Mouse (Mus musculus) forebrain, embryonic 14.5 days (tissue): ENCODE measurements at regions not wholly inside any gene's neighbourhood (a gene's known extent, or its start where the extent isn't known, plus 50 kb on each side); places are given as distances from the start of the nearest gene placed in this dataset.

Experiments used
- ATAC-seq: fragments of 200-750 bp; cut with Nextera tagmentation; 2 replicates; pipeline ENCODE4 v1.8.0; 2017; ENCODE audit warnings: mild to moderate bottlenecking, moderate library complexity
- DNase-seq: peaks from one replicate; pipeline ENCODE4 v3.0.0-alpha.2; 2015; ENCODE audit warnings: low spot score
- H3K27ac ChIP-seq: fragments of 300-500 bp; sonication (generic); 2 replicates; pipeline ENCODE4 v1.5.1; 2014; ENCODE audit warnings: low read depth, mild to moderate bottlenecking, control low read depth, low read length, moderate library complexity
- H3K27me3 ChIP-seq: fragments of 300-500 bp; sonication (generic); replicated peaks from 2 replicates; pipeline ENCODE4 v1.6.1; 2014; ENCODE audit warnings: low read length, control low read depth, mixed read lengths; ENCODE audit not compliant: control insufficient read depth, insufficient read depth
- H3K36me3 ChIP-seq: fragments of 300-500 bp; sonication (generic); 2 replicates; pipeline ENCODE4 v1.6.1; 2014; ENCODE audit warnings: low read length, control low read depth; ENCODE audit not compliant: control insufficient read depth, insufficient read depth
- H3K4me1 ChIP-seq: fragments of 300-500 bp; sonication (generic); 2 replicates; pipeline ENCODE4 v1.6.1; 2014; ENCODE audit warnings: antibody characterized with exemption, low read length, control low read depth; ENCODE audit not compliant: control insufficient read depth, insufficient read depth
- H3K4me2 ChIP-seq: fragments of 300-500 bp; sonication (generic); 2 replicates; pipeline ENCODE4 v1.6.1; 2014; ENCODE audit warnings: mild to moderate bottlenecking, control low read depth, low read length
- H3K4me3 ChIP-seq: fragments of 300-500 bp; sonication (generic); 2 replicates; pipeline ENCODE4 v1.5.1; 2014; ENCODE audit warnings: low read depth, low read length, control low read depth
- H3K9ac ChIP-seq: fragments of 300-500 bp; sonication (generic); 2 replicates; pipeline ENCODE4 v1.6.1; 2014; ENCODE audit warnings: mild to moderate bottlenecking, low read length, control low read depth, moderate library complexity
- H3K9me3 ChIP-seq: fragments of 300-500 bp; sonication (generic); replicated peaks from 2 replicates; pipeline ENCODE4 v1.6.1; 2016; ENCODE audit warnings: low read length, control low read depth, mixed read lengths; ENCODE audit not compliant: control insufficient read depth
- WGBS: fragments of 180-500 bp; shearing (Covaris S2); extraction: QIAGEN DNeasy Blood & Tissue Kit; methylation state at CpG from one replicate; pipeline ENCODE4 v1.1.7; 2014; 5-methylcytosine and 5-hydroxymethylcytosine counted together

DNA sequence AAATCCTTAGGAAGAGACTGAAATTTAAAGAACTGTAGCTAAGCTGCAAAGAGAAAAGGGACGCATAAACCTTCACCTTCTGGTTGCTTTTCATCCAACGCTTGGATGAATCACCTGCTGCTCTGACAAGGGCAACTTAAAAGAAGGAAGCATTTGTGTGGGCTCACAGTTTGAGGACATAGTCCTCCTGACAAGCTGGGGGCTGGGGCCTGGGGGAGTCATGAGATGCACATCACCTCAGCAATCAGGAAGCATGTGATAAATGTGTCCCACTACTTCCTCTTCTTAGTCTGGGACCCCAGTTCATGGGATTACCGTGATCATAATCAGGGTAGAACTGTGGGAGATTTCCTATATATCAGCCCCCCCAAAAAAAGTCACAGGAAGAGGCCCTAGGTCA, 107.8 kb upstream of the F13a1 start:
- WGBS: 85% methylated on average over 3 of the region's 3 CpGs

DNA sequence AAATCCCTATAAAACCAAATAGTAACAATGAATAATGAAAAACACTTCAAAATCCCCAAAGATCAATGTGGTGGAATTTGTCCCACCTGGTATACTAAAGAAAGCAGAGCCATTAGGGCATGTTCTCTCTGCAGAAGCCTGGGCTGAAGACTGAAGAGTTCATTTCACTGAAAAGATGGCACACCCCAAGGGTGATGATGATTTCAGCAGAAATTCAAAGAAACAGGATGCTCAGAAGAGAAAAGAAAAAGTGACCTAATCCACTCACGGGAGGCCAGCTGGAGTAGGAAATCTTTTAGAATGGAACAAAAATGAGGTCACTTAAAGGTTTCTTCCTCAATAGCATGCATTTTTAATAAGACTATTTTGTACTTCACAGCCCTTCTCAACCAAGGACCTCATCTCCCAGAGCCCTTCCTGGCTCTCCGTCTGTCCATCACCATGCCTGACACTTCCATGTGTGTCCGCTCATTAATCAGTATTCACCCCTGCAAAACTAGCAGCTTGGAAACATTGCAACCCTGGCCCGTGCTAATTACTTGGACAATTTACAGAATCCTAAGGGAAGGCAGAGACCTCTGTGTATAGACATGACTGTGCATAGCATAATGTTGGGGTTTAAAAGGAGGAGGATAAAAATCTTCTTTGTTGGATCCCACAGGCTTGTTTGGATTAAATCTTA, 101.9 kb upstream of the F13a1 start:
- Histone ChIP-seq H3K36me3 (no peaks in the 10 kb centered on the region), H3K9me3 (no peaks in the 10 kb centered on the region), H3K27ac (no peak overlapping the region), H3K4me1 (peaks cover 10% of the 10 kb centered on the region), H3K9ac (no peak overlapping the region), H3K4me2 (no peak overlapping the region), H3K4me3 (no peak overlapping the region), H3K27me3 (no peaks in the 10 kb centered on the region)
- ATAC-seq (peak; percentile 89), DNase-seq (peak; percentile 80)
- WGBS: 14% methylated on average over 4 of the region's 4 CpGs

More for the DNA sequence above, 107.8 kb upstream of the F13a1 start:
- Histone ChIP-seq H3K4me3 (no peak overlapping the region), H3K9me3 (no peaks in the 10 kb centered on the region), H3K27ac (no peak overlapping the region), H3K9ac (no peak overlapping the region), H3K36me3 (no peaks in the 10 kb centered on the region), H3K4me2 (no peak overlapping the region), H3K27me3 (no peaks in the 10 kb centered on the region), H3K4me1 (no peaks in the 10 kb centered on the region)
- DNase-seq: no peak
- no peak for ATAC-seq

DNA sequence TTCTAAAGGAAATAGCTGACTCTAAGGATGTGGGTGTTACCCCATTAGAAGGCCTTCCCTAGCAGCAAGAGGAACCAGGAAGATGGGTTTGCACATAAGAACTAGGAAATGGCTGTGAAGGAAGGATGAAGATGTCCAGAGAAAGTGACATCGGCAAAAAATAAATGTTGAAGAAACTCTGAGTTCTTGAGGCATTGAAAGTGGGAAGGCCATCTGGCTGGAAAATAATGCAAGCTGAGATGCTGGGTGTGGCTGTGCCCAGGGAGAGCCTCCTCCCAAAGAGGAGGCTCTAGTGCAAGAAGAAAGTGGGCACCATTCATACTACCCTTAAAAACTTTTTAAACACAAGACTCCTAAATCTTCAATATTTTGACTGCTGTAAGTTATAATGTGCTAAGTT, 99.9 kb upstream of the F13a1 start:
- peaks cover 10% of the 10 kb centered on the region for H3K4me1 ChIP-seq
- WGBS: 100% methylated on average over 1 of the region's 1 CpGs
- no peak for DNase-seq
- ATAC-seq: no peak
- no peak overlapping the region for H3K4me3 ChIP-seq
- no peak overlapping the region for H3K4me2 ChIP-seq
- H3K27me3 ChIP-seq: no peaks in the 10 kb centered on the region
- no peak overlapping the region for H3K9ac ChIP-seq
- H3K9me3 ChIP-seq: no peaks in the 10 kb centered on the region
- no peak overlapping the region for H3K27ac ChIP-seq
- no peaks in the 10 kb centered on the region for H3K36me3 ChIP-seq

DNA sequence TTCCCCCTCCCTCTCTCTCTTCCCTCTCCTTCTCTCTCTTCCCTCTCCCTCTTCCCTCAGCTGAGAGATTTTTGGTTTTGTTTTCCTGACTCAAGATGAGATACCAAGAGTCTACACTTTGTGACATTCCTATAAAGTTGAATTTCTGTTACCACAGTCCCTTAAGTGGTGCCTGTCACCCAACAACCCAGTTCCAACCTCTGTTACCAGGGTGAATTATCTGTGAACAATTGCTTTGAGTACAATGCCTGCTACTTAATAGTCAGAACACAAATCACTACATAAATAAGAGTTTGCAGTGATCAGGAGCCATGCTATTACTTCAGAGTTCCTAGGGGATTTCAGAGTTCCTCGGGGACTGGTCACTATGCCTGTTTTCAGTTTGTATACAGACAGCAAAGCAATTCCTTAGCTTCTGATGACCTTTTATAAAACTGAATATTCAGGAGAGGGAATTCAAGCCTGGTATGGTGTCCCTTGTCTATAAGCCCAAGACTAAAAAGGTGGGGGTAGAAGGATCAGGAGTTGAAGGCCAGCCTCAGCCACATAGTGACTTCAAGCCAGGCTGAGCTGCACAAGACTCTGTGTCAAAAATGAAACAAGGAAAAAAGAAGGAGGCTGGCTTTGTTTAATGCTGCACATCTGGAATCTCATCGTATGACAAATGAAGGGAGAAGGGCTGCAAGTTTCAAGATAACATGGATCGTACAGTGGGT, 99.2 kb upstream of the F13a1 start:
- ATAC-seq (no peak), DNase-seq (no peak)
- WGBS: 58% methylated on average over 3 of the region's 3 CpGs
- Histone ChIP-seq H3K4me2 (no peak overlapping the region), H3K9ac (no peak overlapping the region), H3K36me3 (no peaks in the 10 kb centered on the region), H3K9me3 (no peaks in the 10 kb centered on the region), H3K4me1 (peaks cover 10% of the 10 kb centered on the region), H3K27ac (no peak overlapping the region), H3K4me3 (no peak overlapping the region), H3K27me3 (no peaks in the 10 kb centered on the region)

DNA sequence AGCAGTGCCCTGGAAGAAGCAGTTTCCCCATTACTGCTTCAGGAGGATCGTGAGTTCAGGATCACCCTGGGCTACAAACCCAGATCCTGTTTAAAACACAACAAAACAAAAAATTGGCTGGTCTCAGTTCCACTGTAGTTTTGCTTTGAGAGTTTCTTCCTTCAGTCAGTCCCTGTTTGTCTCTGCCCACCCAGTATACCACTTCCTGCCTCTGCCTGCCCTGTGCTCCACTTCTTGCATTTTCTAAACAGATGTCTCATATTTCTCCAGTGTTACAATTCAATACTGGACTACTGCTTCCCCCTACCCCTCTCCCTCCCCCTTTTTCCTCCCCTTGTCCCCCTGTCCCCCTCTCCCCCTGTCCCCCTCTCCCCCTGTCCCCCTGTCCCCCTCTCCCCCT, 98.6 kb upstream of the F13a1 start:
- Histone ChIP-seq H3K4me2 (no peak overlapping the region), H3K4me1 (peaks cover 10% of the 10 kb centered on the region), H3K4me3 (no peak overlapping the region), H3K9me3 (no peaks in the 10 kb centered on the region), H3K27me3 (no peaks in the 10 kb centered on the region), H3K36me3 (no peaks in the 10 kb centered on the region), H3K9ac (no peak overlapping the region), H3K27ac (no peak overlapping the region)
- WGBS: 81% methylated on average over 1 of the region's 1 CpGs
- DNase-seq (no peak), ATAC-seq (no peak)

DNA sequence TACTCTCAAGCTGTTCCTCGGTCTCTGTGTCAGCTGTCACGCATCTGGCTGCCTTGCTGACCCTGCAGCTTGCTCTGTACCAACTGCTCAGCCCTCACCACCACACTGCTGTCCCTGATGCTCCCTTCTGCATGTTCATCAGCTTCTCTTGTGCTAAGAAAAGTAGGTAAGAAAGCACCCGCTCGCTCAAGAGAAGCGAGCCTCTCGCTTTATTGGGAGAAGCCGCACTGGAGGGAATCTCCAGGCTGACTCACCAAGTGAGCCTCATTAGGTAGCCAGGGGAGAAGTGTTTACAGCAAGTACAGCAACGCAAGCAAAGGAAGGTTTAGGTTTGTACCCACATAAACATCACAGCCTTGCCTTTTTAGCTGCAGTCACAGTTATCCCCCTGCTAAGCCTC, 97.7 kb upstream of the F13a1 start:
- no peak for ATAC-seq
- no peaks in the 10 kb centered on the region for H3K36me3 ChIP-seq
- 91% methylated on average over 8 of the region's 8 CpGs for WGBS

DNA sequence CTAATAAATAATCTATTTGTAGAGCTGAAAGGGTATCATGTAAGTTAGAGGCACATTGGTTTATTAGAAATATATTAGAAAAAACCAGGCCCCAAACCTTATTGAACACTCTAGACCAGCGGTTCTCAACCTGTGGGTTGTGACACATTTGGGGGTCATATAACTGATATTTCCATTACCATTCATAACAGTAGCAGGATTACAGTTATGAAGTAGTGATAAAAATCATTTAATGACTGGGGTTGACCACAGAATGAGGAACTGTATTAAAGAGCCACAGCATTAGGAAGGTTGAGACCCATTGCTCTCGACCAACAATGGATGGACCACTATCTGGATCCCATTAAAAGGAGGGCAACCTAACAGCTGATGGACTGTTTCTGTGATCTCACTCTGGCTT, 92.8 kb upstream of the F13a1 start:
- no peak overlapping the region for H3K4me2 ChIP-seq
- no peak for DNase-seq
- H3K4me1 ChIP-seq: no peaks in the 10 kb centered on the region
- 91% methylated on average over 2 of the region's 2 CpGs for WGBS
- no peaks in the 10 kb centered on the region for H3K27me3 ChIP-seq
- no peaks in the 10 kb centered on the region for H3K36me3 ChIP-seq
- no peak overlapping the region for H3K4me3 ChIP-seq
- no peak for ATAC-seq
- no peaks in the 10 kb centered on the region for H3K9me3 ChIP-seq
- no peak overlapping the region for H3K27ac ChIP-seq
- H3K9ac ChIP-seq: no peak overlapping the region

More for the DNA sequence above, 97.7 kb upstream of the F13a1 start:
- DNase-seq: no peak
- H3K9ac ChIP-seq: no peak overlapping the region
- H3K4me1 ChIP-seq: peaks cover 10% of the 10 kb centered on the region
- no peak overlapping the region for H3K27ac ChIP-seq
- no peak overlapping the region for H3K4me2 ChIP-seq
- no peak overlapping the region for H3K4me3 ChIP-seq
- H3K27me3 ChIP-seq: no peaks in the 10 kb centered on the region
- H3K9me3 ChIP-seq: no peaks in the 10 kb centered on the region

DNA sequence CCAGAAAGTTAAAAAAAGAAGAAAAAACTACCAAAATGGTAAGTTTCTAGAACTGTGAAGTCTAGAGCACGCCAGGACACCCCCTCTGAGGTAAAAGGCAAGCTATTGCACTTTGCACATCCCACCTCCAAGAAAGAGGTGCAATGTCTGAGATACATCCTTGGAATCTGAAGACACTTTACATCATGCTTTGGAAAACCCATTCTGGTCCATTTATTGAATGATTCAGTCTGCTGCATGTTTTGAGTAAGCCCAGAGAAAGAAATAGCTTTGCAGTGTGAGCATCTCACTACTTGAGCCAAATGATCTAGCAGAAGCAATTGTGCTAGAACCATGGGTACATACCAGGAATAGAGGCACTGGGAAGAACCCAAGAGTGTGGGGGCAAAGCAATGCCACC, 85.1 kb upstream of the F13a1 start:
- WGBS: 82% methylated on average over 1 of the region's 1 CpGs
- H3K9me3 ChIP-seq: no peaks in the 10 kb centered on the region
- ATAC-seq (no peak), DNase-seq (no peak)
- H3K4me1 ChIP-seq: no peaks in the 10 kb centered on the region
- H3K4me3 ChIP-seq: no peak overlapping the region
- H3K27ac ChIP-seq: no peak overlapping the region
- no peaks in the 10 kb centered on the region for H3K27me3 ChIP-seq
- H3K36me3 ChIP-seq: no peaks in the 10 kb centered on the region
- no peak overlapping the region for H3K9ac ChIP-seq
- H3K4me2 ChIP-seq: no peak overlapping the region

DNA sequence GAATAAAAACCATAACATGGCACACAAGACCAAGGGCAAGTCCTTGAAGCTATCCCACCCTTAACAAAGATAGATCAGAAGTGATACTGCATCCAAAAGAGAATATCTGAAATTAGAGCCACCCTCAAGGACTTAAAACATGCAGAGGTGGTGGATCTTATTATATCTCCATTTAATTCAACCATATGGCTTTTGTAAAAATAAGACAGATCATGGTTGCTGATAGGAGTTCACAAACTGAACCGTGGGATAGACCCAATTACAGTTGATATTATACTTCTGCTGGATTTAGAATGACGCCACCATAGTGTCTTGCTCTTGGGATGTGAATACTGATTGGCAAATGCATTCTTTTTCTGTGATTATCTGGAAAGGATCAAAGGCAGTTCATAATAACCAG, 84.5 kb upstream of the F13a1 start:
- 88% methylated on average over 2 of the region's 2 CpGs for WGBS

More for the DNA sequence above, 84.5 kb upstream of the F13a1 start:
- Histone ChIP-seq H3K4me1 (no peaks in the 10 kb centered on the region), H3K4me3 (no peak overlapping the region), H3K9ac (no peak overlapping the region), H3K27ac (no peak overlapping the region), H3K4me2 (no peak overlapping the region), H3K36me3 (no peaks in the 10 kb centered on the region), H3K9me3 (no peaks in the 10 kb centered on the region), H3K27me3 (no peaks in the 10 kb centered on the region)
- ATAC-seq (no peak), DNase-seq (no peak)
